Mouse (Mus musculus): ENCODE measurements around the gene Pm20d1.

DNA sequence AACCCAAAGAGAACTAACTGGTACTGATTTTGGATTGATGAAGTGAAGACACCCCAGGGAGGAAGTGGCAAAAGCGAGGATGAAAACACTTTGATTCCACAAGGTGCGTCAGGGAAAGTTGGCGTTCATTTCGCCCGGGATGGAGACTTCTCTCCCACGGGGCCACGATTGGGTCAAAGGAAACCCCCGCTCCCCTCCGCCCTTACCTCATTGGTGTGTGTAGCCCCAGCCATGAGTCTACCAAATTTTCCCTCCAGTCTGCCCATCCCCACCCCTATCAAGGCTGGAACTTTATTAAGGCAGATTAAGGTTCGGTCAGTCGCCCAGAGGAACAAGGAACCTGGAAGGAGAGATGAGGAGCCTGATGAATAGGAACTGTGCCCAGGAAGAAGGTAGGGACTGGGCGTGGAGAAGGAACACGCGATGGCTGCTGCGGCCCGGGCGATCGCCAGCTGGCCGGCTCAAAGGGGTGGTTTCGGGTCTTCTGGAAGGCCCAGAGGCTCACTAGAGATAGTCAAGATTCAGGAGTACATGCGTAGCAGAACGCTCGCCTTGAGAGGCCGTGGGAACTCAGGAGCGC, 30.1 kb downstream of the Pm20d1 start, which contains the start of gene Slc41a1:
- no peak for TF ChIP-seq TAL1 (IDR thresholded peaks at IDR 0.05; ENCODE audit: low read length)
- no peak for TF ChIP-seq GATA1 (IDR thresholded peaks at IDR 0.05; ENCODE audit: low read length)

Measured in erythroblast, embryonic 14.5 days (primary cell).